Mouse (Mus musculus) ES-Bruce4 (cell line): ENCODE measurements around the gene Pgm1. TPM values are rescaled to one million over a fixed set of nuclear protein-coding genes. Genes with fewer than 3 reads are reported as not detected.
A peak's percentile ranks its signal among the peaks of the same experiment; 100 is the strongest.

Source experiments
- H3K27ac ChIP-seq: 2 replicates; pipeline ENCODE4 v1.5.1; 2012; ENCODE audit warnings: low read length, inconsistent platforms; ENCODE audit not compliant: insufficient read depth
- H3K27me3 ChIP-seq: 2 replicates; pipeline ENCODE4 v1.6.1; 2012; ENCODE audit warnings: mild to moderate bottlenecking, low read length, inconsistent platforms; ENCODE audit not compliant: control insufficient read depth, poor library complexity, insufficient read depth, severe bottlenecking
- H3K36me3 ChIP-seq: 2 replicates; pipeline ENCODE4 v1.6.1; 2012; ENCODE audit warnings: inconsistent platforms, mild to moderate bottlenecking, low read length, moderate library complexity; ENCODE audit not compliant: control insufficient read depth, poor library complexity, insufficient read depth, severe bottlenecking
- H3K4me1 ChIP-seq: one replicate; pipeline ENCODE4 v1.8.1; 2011; ENCODE audit warnings: low read length; ENCODE audit not compliant: control insufficient read depth, insufficient read depth
- H3K4me3 ChIP-seq: 2 replicates; pipeline ENCODE4 v1.5.1; 2011; ENCODE audit warnings: low read depth, mild to moderate bottlenecking, low read length
- H3K9ac ChIP-seq: 2 replicates; pipeline ENCODE4 v1.6.1; 2012; ENCODE audit warnings: low read depth, mild to moderate bottlenecking, inconsistent platforms; ENCODE audit not compliant: poor library complexity, severe bottlenecking
- H3K9me3 ChIP-seq: replicated peaks from 2 replicates; pipeline ENCODE4 v1.6.1; 2012; ENCODE audit warnings: mild to moderate bottlenecking, low read length, inconsistent platforms; ENCODE audit not compliant: control insufficient read depth, poor library complexity, insufficient read depth, severe bottlenecking
- CTCF ChIP-seq: IDR thresholded peaks from one replicate; pipeline ENCODE4 v1.8.1; 2011; ENCODE audit warnings: low read depth, low read length
- EP300 ChIP-seq: IDR thresholded peaks from 2 replicates; pipeline ENCODE4 v1.6.1; 2011; ENCODE audit warnings: low read depth, low read length; ENCODE audit not compliant: insufficient read depth
- POLR2A ChIP-seq: IDR thresholded peaks from one replicate; pipeline ENCODE4 v1.8.1; 2011; ENCODE audit warnings: low read length; ENCODE audit not compliant: insufficient read depth
- polyA plus RNA-seq: library from polyadenylated mRNA; stranded (reverse); fragments of >200 nt; gene quantifications from 2 replicates; pipeline ENCODE4 v1.2.4, GENCODE M21; 2011; ENCODE audit warnings: low read depth; ENCODE audit not compliant: missing spikeins, insufficient read depth, insufficient read length

The Pgm1 gene
- polyA plus RNA-seq, 1 experiment: 39.0 TPM

DNA sequence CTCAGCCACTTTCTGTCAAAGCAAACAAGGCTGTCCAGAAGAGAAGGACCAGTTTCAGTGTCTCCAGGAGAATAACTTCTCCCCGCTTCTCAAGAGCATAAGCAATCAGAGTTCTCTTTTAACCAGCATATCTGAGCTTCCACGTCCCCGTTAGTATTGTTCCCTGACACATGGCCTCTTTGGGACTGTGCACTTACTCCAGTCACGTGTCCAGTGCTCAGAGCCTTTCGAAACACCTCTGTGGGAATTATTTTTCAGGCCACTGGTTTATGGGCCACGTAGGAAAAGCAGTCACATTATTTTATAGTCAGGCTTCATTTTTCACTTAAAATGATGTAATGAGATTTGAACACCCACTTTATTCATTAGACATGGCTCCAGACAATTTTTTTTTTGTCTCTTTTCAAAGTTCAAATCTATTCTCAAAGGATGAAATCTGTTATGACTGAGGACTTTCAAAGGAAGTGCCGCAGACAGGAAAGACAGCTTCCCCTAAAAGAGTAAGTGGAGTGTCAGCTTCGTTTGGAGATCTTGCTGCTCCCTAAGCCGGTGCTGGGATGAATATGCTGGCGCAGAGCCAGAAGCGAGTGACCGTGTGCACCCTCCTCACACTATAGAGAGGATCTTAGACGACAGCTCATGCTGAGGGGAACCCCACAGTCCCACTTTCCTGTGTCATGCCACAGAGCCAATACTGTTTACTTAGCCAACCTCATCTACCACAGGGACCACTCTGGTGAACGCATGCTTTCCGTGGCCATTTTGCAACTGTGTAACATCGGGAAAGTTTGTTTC, 10.7 kb downstream of the Pgm1 start:
- Histone ChIP-seq H3K9ac (no peak overlapping the region), H3K4me3 (no peak overlapping the region), H3K36me3 (no peaks in the 10 kb centered on the region), H3K27ac (no peak overlapping the region), H3K4me1 (no peaks in the 10 kb centered on the region), H3K27me3 (no peaks in the 10 kb centered on the region), H3K9me3 (no peaks in the 10 kb centered on the region)
- no peak for TF ChIP-seq POLR2A

DNA sequence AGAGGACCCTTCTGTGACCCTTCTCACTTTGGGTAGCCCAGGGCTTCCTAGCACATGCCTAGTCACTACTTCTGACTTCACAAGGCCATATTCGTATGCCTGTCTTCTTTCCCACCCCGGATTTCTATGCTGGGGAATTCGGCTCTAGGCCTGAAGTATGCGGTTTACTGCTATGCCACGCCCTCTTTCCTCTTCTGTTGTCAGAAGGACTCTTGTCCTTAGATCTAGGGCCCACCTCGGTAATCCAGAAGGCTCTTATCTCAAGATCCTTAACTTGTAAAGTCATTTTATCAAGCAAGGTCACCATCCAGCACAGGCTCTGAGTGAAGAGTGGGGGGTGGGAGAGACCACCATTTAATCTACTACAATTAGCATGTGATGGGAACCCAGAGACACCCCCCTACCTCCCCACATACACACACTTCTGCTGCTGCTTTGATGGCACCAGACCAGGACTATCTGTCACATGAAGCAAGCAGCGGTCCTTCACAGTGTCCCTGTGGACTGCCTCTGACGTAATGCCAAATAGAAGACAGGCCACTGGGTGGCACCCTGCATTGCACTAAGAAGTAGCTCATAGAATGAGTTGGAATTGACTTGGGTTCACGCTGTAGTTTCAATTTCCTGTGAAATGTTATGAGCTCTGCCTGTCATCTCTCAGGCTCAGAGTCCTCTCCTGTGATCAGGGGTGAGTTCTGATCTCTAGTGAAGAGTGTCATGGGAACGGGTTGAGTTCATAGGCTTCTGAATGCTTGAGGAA, 12.6 kb downstream of the Pgm1 start:
- Histone ChIP-seq H3K27me3 (no peaks in the 10 kb centered on the region), H3K36me3 (no peaks in the 10 kb centered on the region), H3K4me3 (no peak overlapping the region), H3K27ac (no peak overlapping the region), H3K9me3 (no peaks in the 10 kb centered on the region), H3K4me1 (no peaks in the 10 kb centered on the region), H3K9ac (no peak overlapping the region)
- peak; percentile 14 for TF ChIP-seq CTCF
- TF ChIP-seq POLR2A: no peak
- no peak for TF ChIP-seq EP300

DNA sequence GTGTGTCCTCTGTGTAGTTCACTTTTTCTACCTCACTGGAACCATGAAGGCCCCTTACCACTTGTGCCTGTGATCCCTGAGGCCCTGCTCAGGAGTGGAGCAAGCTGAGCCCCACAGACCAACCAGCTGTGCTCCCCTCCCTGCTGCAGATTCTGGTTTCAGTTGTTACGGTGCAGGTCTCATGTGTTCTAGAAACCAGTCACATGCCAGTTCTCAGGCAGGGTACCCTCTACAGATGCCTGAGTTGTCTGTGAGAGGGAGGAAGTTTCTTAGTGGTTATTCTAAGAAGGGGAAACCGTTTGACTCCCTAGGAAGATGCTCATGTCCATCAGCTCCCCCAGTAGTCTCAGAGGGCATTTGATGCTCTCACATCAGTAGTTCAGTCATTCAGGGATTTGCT, 15.4 kb downstream of the Pgm1 start:
- Histone ChIP-seq H3K27me3 (no peaks in the 10 kb centered on the region), H3K27ac (no peak overlapping the region), H3K4me3 (no peak overlapping the region), H3K9ac (no peak overlapping the region), H3K36me3 (no peaks in the 10 kb centered on the region), H3K9me3 (no peaks in the 10 kb centered on the region), H3K4me1 (no peaks in the 10 kb centered on the region)
- no peak for TF ChIP-seq CTCF
- TF ChIP-seq POLR2A: no peak
- TF ChIP-seq EP300: no peak

DNA sequence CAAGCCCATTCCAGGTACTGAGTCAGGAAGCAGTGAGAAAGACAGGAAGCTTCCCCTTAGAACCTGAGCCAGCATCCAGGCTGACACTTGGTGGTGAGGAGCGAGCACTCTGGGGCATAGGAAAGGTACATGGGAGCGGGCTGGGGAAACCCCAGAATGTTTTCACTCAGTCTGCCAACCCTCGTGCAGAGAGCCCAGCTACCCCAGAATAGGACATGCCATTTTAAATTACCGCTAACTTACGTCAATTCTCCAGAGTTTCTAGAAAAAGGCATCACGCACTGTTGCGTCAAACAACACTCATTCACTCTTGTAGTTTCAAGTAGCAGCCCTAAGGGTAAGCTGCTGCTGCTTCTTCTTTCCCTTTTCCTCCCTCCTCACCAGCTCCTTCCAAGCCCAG, 15.8 kb downstream of the Pgm1 start:
- no peak overlapping the region for H3K4me3 ChIP-seq
- no peaks in the 10 kb centered on the region for H3K27me3 ChIP-seq
- H3K36me3 ChIP-seq: no peaks in the 10 kb centered on the region
- TF ChIP-seq EP300 (no peak), CTCF (no peak)
- H3K9me3 ChIP-seq: no peaks in the 10 kb centered on the region
- no peaks in the 10 kb centered on the region for H3K4me1 ChIP-seq
- no peak overlapping the region for H3K27ac ChIP-seq
- no peak overlapping the region for H3K9ac ChIP-seq

DNA sequence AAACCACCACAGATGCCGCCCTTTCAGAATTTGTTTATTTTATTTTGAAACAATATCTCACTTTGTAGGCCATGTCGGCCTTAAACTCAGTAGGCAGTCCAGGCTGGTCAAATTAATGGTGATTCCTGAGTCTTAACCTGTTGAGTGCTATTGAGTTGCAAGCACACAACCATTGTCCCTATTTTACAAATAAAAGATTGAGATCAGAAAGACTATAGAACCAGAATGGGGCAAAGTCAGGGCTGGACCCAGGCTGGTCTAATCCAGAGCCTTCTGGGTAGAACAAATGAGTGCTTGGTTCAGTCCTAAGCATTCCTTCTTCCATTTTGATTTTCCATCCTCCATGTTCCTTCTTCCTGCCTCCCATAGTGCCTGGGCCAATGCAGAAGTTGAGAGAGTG, 17.3 kb downstream of the Pgm1 start:
- H3K4me3 ChIP-seq: no peak overlapping the region
- no peaks in the 10 kb centered on the region for H3K27me3 ChIP-seq
- H3K9me3 ChIP-seq: no peaks in the 10 kb centered on the region
- H3K36me3 ChIP-seq: no peaks in the 10 kb centered on the region
- TF ChIP-seq POLR2A (no peak), EP300 (no peak)
- H3K4me1 ChIP-seq: no peaks in the 10 kb centered on the region
- H3K27ac ChIP-seq: no peak overlapping the region
- no peak overlapping the region for H3K9ac ChIP-seq

DNA sequence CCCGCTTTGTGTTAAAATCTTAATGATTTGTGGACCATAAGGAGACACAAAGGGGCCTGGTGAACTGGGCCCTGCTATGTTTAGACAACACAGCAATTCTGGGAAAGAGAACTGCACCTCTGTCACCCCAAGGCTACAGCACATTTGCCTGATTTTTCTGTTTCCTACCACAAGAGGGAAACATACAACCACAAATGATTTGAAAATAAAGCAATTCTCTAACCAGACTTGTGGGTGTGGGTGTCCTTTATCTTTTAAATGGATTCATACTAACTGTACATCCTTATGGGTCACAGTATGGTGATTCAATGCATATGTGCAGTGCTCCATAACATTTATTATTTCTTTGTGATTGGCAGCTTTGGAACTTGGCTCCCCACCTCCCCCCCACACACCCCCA, 18.0 kb downstream of the Pgm1 start:
- Histone ChIP-seq H3K4me1 (no peaks in the 10 kb centered on the region), H3K36me3 (no peaks in the 10 kb centered on the region), H3K9me3 (no peaks in the 10 kb centered on the region), H3K9ac (no peak overlapping the region), H3K27me3 (no peaks in the 10 kb centered on the region), H3K27ac (no peak overlapping the region), H3K4me3 (no peak overlapping the region)
- TF ChIP-seq CTCF (no peak), POLR2A (no peak), EP300 (no peak)
